Mouse (Mus musculus) natural killer cell, adult 2 months (primary cell): ENCODE measurements around the gene Tcte2.
A peak's percentile ranks its signal among the peaks of the same experiment; 100 is the strongest.

Experiments
- DNase-seq, 2 experiments: peaks; one replicate each; pipeline ENCODE4 v3.0.0; 2022; ENCODE audit warnings: low spot score in 2 of 2

Gene Tcte2

DNA sequence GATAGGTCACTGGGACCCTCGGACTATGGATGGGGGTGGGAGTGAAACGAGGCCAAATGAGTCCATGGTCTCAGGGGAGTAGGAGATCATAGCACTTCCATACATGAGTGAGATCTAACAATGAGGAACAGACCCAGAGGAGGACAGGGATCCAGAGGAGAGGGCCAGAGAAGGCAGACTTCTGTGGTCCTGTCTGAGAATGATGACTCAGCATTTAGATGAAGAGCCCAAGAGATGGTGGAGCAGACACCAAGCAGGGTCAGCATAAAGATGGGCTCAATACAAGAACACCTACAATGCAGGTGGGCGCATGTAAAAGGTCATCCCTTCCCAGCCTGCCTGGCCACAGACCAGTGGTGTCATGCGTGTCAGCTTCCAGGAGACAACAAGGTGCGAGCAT is 41.4 kb downstream of the Tcte2 start:
- DNase-seq = no peak

DNA sequence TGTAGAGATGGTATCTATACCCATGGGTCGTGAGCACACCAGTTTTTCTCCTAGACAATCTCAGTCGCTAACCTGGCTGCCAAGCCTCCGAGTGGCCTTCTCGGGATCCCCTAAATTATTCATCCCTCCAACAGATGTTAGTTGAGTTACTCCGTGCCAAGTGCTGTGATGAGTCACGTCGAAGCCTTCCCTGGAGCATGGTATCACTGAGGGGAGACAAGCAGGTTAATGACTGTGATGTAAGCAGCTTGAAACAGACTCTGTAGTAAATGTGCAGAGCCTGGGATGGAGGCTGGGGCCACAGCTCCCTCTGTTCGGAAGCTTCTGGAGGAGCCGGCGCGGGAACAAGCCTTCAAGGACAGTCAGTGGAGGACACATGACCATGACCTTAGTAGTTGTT is 44.2 kb downstream of the Tcte2 start:
- DNase-seq = no peak

DNA sequence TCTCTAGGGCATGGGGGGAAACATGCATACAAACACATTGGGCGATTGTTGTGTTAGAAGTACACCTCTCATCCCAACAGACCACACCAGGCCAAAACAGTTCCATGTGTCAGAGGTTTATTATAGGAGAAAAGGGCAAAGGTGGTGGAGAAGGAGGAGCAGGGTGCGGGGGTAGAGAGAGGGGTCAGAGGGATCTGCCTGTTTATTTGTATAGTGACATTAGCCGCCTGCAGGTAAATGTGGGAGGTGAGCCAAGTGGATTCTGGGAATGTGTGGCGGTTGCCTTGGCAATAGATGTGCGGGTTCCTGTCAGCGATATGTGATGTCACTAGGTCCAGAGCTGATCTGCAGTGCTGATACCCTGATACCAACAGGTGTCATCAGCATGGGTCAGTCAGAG is 45.3 kb downstream of the Tcte2 start:
- DNase-seq = no peak

DNA sequence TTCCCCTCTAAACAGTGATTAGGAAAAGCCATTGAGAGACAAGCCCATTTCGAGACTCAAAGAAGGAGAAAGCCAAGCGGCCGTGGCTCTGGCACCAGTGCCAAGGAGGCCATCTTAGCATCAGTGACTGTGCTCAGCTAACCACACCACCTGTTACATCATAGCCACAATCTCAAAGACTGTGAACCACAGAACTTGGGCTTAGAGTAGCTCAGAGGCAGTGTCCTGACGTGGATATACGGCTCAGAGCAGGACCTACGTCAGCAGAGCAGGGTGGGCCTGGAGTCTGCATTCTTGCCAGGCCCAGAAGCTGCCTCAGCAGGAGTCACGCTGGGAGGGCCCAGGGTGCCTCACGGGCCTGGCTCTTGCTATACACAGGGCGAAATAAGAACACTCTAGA is 46.1 kb downstream of the Tcte2 start:
- DNase-seq = peak; percentile 1 to 20

DNA sequence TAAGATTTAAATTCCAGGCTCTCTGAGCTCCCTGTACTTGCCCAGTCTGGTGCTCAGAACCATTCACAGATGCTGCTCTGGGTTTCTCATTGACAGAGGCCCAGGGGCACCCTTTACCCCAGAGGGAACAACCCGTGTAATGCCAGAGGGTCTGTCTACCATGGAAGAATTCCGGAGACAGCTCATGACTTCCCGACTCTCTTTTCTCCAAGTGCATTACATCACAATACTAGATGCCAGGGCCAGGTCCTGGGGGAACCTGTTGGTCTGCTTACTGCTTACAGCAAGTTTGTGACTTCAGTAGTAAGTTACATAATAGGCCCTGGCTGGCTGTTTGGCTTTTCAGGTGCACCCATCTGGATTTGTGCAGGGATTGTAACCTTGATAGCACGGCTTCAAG is 47.0 kb downstream of the Tcte2 start:
- DNase-seq = no peak

DNA sequence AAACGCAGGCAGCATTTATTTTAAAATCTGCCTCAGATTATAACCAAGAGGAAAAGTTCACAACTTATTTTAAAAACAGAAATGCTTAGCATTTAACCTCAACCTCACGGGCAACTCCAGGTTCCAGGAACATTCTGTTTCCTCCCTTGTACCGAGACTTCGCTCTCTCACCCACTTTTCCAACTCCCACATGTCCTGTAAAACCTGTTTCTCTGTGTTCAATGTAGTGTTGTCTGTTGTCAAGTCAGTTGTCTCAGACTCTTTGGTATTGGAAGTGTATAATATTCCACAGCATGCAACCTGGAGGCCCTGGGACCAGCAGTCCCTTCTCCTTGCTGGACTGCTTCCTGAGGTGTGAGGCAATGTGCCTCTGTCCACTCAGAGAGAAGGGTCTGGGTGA is 47.5 kb downstream of the Tcte2 start:
- no peak for DNase-seq

DNA sequence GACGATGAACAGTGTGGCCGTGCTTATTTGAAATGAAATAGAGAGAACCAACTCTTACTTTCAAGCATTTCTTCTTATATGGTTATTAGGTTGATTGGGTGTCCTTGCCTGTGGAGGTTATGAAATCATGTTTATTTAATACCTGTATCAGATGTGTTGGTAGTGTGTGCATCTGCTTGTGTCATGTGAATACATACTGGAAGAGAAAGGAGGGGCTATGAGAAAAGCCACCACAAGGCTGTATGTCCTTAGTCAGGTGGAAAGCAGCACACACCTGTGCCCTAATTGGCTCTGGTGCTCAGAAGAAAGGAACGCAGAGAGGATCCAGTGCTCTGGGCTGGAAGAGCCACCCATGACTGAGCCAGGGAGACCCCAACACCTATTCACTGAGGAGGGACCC is 49.1 kb downstream of the Tcte2 start:
- DNase-seq = no peak

DNA sequence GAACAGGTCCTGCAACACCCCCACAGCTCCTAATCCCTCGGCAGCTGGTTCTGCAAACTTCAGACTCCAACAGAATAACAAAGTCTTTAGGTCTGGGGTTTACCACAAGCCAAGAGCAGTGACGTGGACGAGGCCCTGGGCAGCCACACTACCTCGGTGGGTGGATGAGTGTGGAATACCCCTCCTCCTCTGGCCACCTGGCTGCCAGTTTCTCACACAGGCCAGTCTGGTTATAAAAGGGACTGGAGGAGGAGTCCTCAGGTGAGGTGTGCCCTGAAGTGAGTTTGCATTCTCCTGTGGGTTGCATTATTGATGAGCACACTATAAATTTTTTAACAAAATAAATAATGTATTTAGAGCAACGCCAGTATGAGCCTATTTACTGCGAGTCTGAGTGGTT is 49.5 kb downstream of the Tcte2 start:
- no peak for DNase-seq

DNA sequence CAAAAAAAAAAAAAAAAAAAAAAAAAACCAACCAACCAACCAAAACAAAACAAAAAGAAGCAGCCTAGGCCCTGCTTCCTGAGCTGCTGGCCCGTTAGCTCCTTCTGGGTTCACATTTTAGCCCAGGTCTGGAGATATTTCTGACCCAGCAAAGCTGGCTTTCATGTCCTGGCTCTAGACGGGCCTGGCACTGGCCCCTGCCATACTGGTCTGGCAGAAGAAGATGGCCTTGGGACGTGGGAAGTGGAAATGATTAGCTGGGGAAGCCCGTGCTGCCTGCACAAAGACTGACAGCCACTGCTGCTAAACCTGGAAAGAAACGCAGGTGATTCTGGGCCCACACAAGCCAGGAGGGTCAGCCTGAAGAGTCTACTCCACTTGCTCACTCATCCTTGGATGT is 50.5 kb downstream of the Tcte2 start:
- no peak for DNase-seq

DNA sequence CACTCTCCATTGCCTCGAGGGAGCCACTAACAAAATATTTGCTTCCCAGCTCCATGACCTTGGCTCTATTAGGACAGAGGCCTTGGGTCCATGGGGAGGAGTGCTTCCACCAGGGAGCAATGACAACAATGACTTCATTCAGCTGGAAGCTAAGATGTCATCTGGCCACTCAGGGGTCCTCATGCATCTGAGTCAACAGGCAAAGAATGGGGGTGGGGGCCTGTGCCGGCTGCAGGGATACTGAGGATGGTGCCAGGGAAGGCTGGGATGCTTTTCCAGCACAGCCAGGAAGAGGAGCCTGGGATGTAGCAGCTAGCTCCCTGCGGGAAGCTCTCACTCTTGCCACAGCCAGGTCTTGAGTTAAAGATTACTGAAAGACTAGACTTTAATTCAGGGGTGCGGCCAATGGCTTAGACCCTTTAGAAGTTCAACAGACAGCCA is 56.1 kb downstream of the Tcte2 start:
- DNase-seq = no peak

DNA sequence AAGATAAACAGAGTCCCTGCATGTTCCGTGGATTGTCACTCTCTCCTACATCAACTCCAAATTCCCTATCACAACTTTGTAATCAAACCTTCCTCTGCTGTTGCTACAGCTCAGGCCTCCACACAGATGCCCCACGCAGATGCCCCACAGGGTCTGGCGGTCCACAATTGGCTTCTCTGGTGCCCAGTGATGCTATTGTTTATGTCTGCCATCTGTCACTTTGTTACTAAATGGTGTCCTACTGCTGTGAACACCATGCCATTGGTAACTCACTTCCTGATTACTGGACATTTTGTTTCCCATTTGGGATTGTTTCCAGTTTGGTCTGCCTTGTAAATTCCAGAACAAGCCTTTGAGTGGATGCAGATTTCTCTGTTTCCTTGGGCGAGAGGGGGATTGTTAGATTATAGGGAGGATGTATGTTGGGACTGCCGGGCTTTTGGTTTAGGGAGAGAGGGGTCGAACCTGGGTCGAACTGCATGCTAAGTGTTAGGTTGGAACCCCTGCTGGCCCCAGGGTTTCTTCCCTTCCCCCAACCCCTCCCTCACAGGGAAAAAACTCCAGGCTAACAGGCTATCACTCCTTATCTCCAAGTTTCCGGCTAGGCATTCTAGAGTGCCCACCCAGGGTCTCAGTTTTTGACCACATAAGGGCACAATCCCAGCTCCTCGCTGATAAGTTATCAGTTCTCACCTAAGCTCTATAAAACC is 57.9 kb downstream of the Tcte2 start:
- DNase-seq = no peak

DNA sequence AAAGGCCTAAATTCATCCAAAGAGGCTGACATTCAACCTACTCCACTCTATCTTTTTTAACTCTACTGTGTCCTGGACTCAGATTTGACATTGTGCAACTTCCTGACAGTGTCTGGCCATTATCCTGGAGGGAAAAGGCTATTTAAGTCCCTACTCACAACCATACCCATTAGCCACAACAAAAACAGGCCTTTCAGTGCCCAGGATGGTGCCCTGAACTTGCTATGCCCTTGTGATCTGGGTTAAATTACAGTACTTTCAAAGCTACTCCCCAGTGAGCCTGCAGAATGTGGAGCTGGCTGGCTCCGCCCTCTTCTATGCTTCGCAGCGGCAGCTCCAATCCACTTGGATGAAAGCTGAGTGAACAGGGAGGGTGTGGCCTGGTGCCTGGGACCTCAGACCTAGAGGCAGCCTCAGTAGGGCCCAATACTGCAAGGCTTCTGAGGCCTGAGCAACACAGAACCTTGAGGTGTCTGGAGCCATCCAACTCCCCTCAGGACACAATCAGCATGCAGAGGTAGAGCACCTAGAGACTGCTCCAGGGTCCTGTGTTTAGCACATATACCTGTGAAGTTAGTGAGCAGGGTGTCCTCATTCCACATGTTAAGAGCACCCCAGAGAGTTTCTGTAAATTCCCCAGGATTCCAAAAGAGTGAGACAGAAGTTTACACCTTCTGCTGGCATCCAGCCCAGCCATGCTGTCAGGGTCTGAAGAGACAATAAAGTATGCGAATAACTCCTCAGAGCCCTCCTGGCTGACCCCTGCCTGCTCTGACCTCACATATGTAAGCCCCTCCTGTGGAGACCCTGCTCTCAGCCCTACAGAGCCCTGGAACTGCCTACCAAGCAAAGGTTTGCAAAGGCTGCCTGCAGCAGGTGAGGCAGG is 61.3 kb downstream of the Tcte2 start:
- no peak for DNase-seq

DNA sequence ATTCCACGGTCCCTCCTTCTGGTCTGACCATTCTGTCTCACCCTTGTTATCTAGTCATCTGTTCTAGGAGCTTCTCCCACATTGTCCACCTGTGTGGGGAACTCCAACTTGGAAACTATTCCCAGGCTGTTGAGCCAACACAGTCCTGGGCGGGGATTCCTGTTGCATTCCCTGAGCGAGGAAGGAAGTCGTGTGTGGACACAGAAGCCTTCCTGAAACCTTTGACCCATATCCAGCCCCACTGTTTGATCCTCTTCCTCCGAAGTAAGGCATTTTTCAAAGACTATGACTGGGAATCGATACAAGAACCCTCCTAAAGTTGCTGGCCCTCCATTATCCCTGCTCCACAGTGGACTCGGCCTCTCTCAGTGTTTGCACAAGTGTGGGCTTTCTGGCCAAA is 61.9 kb downstream of the Tcte2 start:
- no peak for DNase-seq

DNA sequence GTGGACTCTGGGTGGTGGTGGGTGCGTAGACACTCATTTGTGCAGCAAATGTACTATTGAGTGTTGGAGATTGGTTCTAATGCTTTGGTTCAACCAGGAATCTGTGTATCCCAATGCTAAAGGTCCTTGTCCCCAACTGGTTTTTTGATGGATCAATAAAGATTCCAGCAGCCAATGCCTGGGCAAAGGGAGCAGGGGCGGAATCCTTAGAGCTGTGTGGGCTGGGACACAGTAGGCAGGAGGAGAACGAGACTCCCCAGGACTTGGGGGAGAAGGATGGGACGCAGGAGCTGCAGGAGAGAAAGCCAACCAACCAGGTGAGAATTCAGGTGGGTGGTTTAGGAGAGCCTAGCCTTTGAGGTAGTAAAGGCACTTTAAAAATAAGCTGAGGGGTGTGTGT is 63.4 kb downstream of the Tcte2 start:
- no peak for DNase-seq

DNA sequence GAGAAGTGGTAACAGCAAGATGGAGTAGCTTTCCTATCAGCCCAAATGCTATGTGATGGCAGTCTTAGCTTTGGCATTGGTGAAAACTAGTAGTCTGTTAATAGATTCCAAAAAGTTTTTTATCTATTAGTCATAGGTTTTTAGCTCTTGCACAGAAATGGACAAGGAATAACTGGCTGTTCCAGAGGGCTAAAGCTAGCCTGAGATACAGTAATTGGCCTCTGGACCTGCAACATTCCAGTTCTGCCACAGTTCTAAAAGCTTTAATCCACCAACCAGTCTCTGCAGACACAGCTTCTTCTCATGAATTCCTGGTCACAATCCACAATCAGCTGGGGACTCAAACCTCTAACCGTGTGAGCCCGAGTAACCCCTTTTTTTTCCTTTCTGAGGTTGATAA is 64.0 kb downstream of the Tcte2 start:
- DNase-seq = no peak

DNA sequence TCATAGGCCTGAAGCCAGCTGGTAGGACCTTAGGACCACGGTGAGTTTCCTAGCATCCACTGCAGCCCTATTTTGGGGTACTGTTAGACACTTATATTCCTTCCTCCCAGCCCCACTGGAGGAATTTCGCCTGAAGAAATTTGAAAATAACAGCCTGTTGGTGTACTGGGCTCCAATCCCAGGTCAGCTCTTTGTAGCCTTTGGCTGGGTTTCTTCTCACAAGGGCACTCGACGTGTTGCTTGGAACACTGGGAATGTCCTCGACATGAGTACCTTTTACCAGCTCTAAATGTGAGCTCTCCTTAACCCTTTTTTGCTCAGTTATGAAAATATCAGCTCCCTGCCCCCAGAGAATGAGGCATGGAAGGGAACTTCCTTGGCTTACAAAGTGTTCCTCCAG is 65.7 kb downstream of the Tcte2 start:
- DNase-seq = no peak

DNA sequence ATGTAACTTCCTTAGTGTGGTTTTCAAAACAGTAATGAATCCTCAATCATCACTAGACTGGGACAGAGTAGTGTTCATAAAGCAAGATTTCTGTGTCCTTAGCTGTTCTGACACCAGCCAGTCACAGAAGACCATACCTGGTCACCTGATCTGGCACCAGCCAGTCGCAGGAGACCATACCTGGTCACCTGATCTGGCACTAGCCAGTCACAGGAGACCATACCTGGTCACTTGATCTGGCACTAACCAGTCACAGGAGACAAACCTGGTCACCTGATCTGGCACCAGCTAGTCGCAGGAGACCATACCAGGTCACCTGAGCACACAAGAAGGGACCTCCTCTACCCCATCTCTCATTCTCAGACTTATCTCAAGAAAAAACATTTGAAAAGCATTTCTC is 66.4 kb downstream of the Tcte2 start:
- no peak for DNase-seq

DNA sequence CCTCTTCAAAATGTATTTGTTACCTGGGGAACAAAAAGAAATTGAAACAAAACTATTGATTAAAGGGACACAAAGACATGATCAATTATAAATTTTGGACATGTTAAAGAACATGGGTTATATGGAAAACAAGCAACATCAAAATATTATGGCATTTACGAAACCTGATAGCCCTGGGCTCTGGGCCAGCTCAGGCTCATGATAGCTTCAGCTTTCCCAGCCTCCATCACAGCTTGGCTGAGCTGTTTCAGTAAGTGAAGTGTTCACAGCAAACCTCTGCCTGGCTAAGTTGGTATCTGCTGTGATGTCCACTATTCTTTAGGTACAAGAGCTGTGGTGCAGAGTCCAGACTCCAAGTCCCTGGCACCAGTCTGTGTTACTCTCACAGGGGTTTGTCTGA is 67.4 kb downstream of the Tcte2 start:
- DNase-seq = no peak

DNA sequence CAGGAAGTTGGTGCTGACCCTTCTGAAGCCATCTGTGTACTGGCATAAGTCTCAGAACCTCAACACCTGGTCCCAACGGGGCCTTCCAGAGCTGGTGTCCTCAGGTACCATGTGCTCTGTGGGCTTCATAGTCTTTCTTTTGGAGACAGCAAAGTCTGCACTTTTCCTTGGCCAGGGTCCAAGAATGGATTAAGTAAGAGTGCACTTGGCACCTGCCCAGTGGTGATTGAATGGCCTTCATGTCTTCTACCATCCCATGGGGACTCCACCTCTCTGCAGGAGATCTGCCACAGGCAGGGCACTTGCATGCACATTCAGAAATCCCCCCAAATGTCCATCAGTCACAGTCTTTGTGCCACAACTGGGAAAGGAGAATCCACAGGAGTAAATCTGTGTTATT is 74.0 kb downstream of the Tcte2 start:
- no peak for DNase-seq

DNA sequence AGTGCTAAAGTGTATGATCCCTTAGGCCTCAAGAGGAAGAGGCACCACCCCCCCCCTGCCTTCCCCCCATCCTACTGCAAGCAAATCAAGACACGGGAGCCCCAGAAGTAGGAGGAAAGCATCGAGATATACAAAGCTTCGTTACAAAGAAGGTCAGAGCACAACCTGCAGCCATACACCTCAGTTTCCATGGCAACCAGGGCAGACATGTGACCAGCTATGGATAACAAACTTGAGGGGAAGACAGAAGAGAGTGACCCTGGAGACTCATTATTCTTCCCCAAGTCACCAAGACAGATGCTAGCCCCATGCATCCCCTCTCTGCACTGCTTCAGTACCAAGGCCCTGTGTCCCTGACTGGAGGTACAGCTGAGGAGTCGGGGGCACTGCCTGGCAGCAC is 74.5 kb downstream of the Tcte2 start:
- DNase-seq = no peak

DNA sequence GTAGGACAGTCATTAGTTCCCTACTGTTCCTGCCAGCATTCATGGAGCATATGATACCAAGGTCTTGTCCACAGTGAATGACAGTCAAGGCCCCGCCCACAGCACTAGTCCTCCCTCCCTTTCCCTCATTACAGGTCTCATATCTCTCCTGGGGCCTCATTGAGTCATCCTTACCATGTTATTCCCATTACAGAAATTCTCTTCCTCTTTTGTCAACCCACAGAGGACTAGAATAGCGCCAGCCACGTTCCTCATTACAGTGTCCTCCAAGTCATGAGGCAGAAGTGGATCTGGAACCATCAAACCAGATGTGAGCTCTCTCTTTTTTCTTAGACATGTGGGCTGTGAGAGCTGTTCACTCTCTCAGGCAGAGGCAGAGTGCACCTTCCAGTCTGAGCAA is 76.0 kb downstream of the Tcte2 start:
- no peak for DNase-seq

DNA sequence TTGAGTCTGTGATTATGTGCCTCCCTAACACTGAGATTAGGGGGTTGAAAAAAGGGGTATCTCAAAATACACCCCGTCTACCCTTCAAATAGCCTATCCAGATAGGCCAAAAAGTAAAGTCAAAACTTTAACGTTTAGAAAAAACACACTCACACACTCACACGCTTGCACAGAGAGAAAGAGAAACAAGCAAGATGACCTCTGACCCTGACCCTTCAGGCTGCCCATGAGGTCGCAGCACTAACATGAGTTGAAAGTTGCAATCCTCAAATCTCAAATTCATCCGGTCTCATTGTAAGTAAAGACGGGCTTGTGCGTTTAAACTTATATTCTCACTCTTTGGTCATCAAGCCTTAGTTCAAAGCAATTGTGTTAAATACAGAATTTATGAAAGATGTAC is 77.4 kb downstream of the Tcte2 start:
- DNase-seq = no peak

DNA sequence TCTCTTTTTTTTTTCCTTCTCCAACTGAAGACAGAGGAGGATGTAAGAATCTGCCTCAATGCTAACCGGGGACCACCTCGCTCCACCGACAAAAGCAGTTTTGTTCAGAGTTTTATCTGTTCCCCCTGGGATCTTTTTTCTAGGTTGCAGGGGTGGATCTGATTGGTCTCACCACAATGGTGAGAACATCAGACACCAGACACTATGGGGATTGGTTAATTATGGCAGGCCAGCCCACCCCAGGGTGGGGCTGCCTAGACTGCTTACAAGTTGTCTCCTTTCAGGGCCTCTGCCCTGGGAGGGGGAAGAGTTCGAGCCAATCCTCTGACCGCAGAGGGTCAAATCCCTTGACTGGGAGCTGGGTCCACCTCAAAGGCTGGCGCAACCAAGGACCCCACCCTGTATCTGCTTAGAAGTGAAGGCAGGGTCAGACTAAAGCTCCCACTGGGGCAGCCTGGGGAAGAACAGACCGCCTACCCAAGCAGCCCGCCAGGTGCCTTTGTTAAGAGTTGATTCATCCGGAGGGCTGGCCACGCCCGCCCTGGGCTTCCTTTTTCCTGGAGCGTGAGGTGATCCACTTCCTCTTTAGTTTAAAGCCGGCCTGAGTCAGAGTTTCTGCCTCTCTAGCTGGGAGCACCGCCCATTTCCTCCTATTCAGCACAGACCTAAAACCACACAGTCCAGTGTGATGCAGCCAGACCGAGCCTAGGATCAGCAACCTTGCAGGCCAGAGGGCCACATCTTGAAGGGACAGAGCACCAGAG is 78.0 kb downstream of the Tcte2 start:
- DNase-seq = peak; percentile 56 to 80
